Mouse (Mus musculus): ENCODE results near the gene 4930438A08Rik. TPM values are rescaled to one million over a fixed set of nuclear protein-coding genes. Genes with fewer than 3 reads are reported as not detected.

The 4930438A08Rik gene
- polyA plus RNA-seq, 1 experiment from 2014 or later = not detected

GRCm38 (mm10) chr11:58238840-58239791 lies 35.5 kb upstream of the 4930438A08Rik start:
- peak overlapping the region; percentile 92 for H3K4me2 ChIP-seq (ENCODE audit: low read depth, low read length)
- H3K4me3 ChIP-seq (ENCODE audit: low read length) = peak overlapping the region; percentile 48
- H3K4me1 ChIP-seq (ENCODE audit: control insufficient read depth, insufficient read depth, low read length) = no peaks in the 10 kb centered on the region
- WGBS = 3% methylated on average over 37 of the region's 37 CpGs
- no peak overlapping the region for H3K27ac ChIP-seq (ENCODE audit: low read length)
- H3K9ac ChIP-seq (ENCODE audit: low read depth, low read length) = peak overlapping the region; percentile 46; the same call in 1 of the 2 replicates
- H3K9me3 ChIP-seq (ENCODE audit: control insufficient read depth, low read length) = no peaks in the 10 kb centered on the region
- no peaks in the 10 kb centered on the region for H3K36me3 ChIP-seq (ENCODE audit: control insufficient read depth, insufficient read depth, low read length)
- no peaks in the 10 kb centered on the region for H3K27me3 ChIP-seq (replicated peaks; ENCODE audit: control insufficient read depth, insufficient read depth, low read length)
- ATAC-seq = peak; percentile 95

DNA sequence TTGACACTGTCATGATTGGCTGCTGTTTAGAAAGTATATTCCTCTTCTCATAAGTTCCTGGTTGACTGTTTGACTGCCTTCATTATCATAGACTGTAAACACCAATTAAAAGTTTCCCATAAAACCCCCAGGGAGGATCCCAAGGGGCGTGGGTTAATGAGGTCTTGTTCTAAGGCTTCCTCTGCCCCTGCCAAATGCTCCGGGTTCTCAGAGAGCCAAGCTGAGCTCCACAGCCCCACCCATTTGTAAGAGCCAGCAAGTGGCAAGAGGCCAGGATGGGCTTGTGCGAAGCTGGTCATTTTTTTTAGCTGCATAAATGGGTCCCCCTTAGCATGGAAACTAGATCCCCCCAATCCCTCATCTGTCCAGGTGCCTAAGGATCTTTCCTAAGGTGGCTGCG lies 27.3 kb upstream of the 4930438A08Rik start:
- Histone ChIP-seq H3K9ac (ENCODE audit: low read depth, low read length) (no peak overlapping the region), H3K4me2 (ENCODE audit: low read depth, low read length) (no peak overlapping the region), H3K4me3 (ENCODE audit: low read length) (no peak overlapping the region), H3K27me3 (replicated peaks; ENCODE audit: control insufficient read depth, insufficient read depth, low read length) (no peaks in the 10 kb centered on the region), H3K27ac (ENCODE audit: low read length) (no peak overlapping the region), H3K4me1 (ENCODE audit: control insufficient read depth, insufficient read depth, low read length) (no peaks in the 10 kb centered on the region), H3K9me3 (ENCODE audit: control insufficient read depth, low read length) (no peaks in the 10 kb centered on the region), H3K36me3 (ENCODE audit: control insufficient read depth, insufficient read depth, low read length) (no peaks in the 10 kb centered on the region)
- WGBS = 37% methylated on average over 4 of the region's 4 CpGs
- ATAC-seq = no peak

DNA sequence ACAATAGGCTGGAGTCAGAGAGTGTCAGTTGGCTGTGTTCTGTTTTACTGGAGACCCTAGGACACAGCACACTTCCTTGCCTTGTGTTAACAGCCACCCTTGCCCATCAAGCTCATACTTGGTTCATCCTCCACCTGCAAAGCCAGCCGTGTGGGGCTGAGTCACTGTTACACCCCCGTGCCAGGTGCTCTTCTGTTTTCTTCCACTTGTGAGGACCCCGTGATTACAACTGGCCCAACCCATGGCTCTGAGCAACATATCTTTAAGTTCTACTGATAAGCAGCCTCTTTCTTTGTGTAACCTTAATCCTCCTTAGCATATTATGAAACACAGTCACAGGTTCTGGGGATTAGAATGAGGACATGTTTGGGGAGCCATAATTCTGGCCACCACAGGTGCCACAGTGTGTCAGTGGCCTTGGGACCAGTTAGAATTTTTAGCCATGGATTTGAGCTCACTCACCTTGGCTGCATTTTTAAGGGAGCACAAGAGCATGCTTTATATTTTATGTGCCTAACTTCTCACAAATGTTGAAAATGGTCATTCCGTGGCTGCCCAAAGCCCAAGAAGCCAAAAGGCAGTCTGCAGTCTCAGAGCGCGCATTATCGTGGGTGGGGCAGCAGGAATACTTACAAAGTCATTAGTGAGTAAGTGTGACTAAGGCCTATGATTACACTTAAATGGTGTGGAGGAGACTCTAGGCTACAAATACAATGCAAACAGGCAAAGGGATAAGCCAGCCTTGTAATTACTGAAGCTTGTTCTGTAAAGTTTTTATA lies 25.2 kb upstream of the 4930438A08Rik start:
- Histone ChIP-seq H3K27me3 (replicated peaks; ENCODE audit: control insufficient read depth, insufficient read depth, low read length) (no peaks in the 10 kb centered on the region), H3K4me3 (ENCODE audit: low read length) (no peak overlapping the region), H3K4me2 (ENCODE audit: low read depth, low read length) (no peak overlapping the region), H3K4me1 (ENCODE audit: control insufficient read depth, insufficient read depth, low read length) (no peaks in the 10 kb centered on the region), H3K27ac (ENCODE audit: low read length) (no peak overlapping the region), H3K9me3 (ENCODE audit: control insufficient read depth, low read length) (no peaks in the 10 kb centered on the region), H3K36me3 (ENCODE audit: control insufficient read depth, insufficient read depth, low read length) (no peaks in the 10 kb centered on the region), H3K9ac (ENCODE audit: low read depth, low read length) (no peak overlapping the region)
- peak; percentile 38; the same call in 1 of the 2 replicates for ATAC-seq
- 63% methylated on average over 7 of the region's 7 CpGs for WGBS

- H3K27ac ChIP-seq (ENCODE audit: low read length) = no peak overlapping the region
- ATAC-seq = no peak
- no peaks in the 10 kb centered on the region for H3K36me3 ChIP-seq (ENCODE audit: control insufficient read depth, insufficient read depth, low read length)
- H3K4me1 ChIP-seq (ENCODE audit: control insufficient read depth, insufficient read depth, low read length) = no peaks in the 10 kb centered on the region
- H3K9ac ChIP-seq (ENCODE audit: low read depth, low read length) = no peak overlapping the region
- no peak overlapping the region for H3K4me3 ChIP-seq (ENCODE audit: low read length)
- H3K27me3 ChIP-seq (replicated peaks; ENCODE audit: control insufficient read depth, insufficient read depth, low read length) = no peaks in the 10 kb centered on the region
- H3K4me2 ChIP-seq (ENCODE audit: low read depth, low read length) = no peak overlapping the region
- H3K9me3 ChIP-seq (ENCODE audit: control insufficient read depth, low read length) = no peaks in the 10 kb centered on the region
- WGBS = 67% methylated on average over 5 of the region's 5 CpGs
These were observed 24.0 kb upstream of the 4930438A08Rik start for GRCm38 (mm10) chr11:58250550-58250949.

GRCm38 (mm10) chr11:58254411-58254810 lies 20.2 kb upstream of the 4930438A08Rik start:
- WGBS = 88% methylated on average over 3 of the region's 3 CpGs
- Histone ChIP-seq H3K27ac (ENCODE audit: low read length) (no peak overlapping the region), H3K4me3 (ENCODE audit: low read length) (no peak overlapping the region), H3K27me3 (replicated peaks; ENCODE audit: control insufficient read depth, insufficient read depth, low read length) (no peaks in the 10 kb centered on the region), H3K9ac (ENCODE audit: low read depth, low read length) (no peak overlapping the region), H3K4me1 (ENCODE audit: control insufficient read depth, insufficient read depth, low read length) (no peaks in the 10 kb centered on the region), H3K9me3 (ENCODE audit: control insufficient read depth, low read length) (no peaks in the 10 kb centered on the region), H3K4me2 (ENCODE audit: low read depth, low read length) (no peak overlapping the region), H3K36me3 (ENCODE audit: control insufficient read depth, insufficient read depth, low read length) (no peaks in the 10 kb centered on the region)
- no peak for ATAC-seq

DNA sequence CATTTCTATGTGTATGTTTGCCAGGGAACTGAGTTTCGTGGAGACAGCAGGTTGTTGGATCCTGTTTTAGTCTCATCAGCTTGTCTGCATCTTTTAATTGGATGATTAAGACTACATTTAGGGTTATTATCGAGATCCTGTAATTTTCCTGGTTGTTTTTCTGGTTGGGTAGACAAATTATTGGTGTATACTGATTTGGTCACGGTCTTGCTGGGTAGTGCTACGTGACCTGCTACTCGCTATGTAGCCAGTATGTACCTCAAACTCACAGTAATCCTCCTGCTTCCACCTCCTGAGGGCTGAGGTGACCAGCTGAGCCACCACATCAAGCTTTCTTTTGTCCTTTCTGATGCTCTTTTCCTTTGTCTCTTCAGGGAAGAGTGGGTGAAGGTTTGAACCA lies 16.8 kb upstream of the 4930438A08Rik start:
- H3K9me3 ChIP-seq (ENCODE audit: control insufficient read depth, low read length) = no peaks in the 10 kb centered on the region
- H3K27me3 ChIP-seq (replicated peaks; ENCODE audit: control insufficient read depth, insufficient read depth, low read length) = no peaks in the 10 kb centered on the region
- no peak overlapping the region for H3K9ac ChIP-seq (ENCODE audit: low read depth, low read length)
- no peaks in the 10 kb centered on the region for H3K4me1 ChIP-seq (ENCODE audit: control insufficient read depth, insufficient read depth, low read length)
- WGBS = 85% methylated on average over 5 of the region's 5 CpGs
- no peak for ATAC-seq
- H3K36me3 ChIP-seq (ENCODE audit: control insufficient read depth, insufficient read depth, low read length) = no peaks in the 10 kb centered on the region
- no peak overlapping the region for H3K27ac ChIP-seq (ENCODE audit: low read length)
- no peak overlapping the region for H3K4me3 ChIP-seq (ENCODE audit: low read length)
- H3K4me2 ChIP-seq (ENCODE audit: low read depth, low read length) = no peak overlapping the region

- ATAC-seq = no peak
- Histone ChIP-seq H3K9me3 (ENCODE audit: control insufficient read depth, low read length) (no peaks in the 10 kb centered on the region), H3K4me3 (ENCODE audit: low read length) (no peak overlapping the region), H3K36me3 (ENCODE audit: control insufficient read depth, insufficient read depth, low read length) (no peaks in the 10 kb centered on the region), H3K4me2 (ENCODE audit: low read depth, low read length) (no peak overlapping the region), H3K4me1 (ENCODE audit: control insufficient read depth, insufficient read depth, low read length) (no peaks in the 10 kb centered on the region), H3K9ac (ENCODE audit: low read depth, low read length) (no peak overlapping the region), H3K27ac (ENCODE audit: low read length) (no peak overlapping the region), H3K27me3 (replicated peaks; ENCODE audit: control insufficient read depth, insufficient read depth, low read length) (no peaks in the 10 kb centered on the region)
- WGBS = 89% methylated on average over 4 of the region's 4 CpGs
These were observed 14.4 kb upstream of the 4930438A08Rik start for GRCm38 (mm10) chr11:58260156-58260555.

DNA sequence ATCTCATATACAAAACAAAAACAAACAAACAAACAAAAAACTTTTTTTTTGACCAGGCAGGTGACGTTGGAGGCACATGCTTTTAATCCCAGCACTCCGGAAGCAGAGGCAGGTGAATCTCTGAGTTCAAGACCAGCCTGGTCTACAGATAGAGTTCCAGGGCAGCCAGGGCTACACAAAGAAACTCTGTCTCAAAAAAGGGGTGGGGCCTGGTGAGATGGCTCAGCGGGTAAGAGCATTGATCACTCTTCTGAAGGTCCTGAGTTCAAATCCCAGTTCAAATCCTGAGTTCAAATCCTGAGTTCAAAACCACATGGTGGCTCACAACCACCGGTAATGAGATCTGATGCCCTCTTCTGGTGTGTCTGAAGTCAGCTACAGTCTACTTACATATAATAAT lies 12.8 kb upstream of the 4930438A08Rik start:
- Histone ChIP-seq H3K4me2 (ENCODE audit: low read depth, low read length) (no peak overlapping the region), H3K4me3 (ENCODE audit: low read length) (no peak overlapping the region), H3K27me3 (replicated peaks; ENCODE audit: control insufficient read depth, insufficient read depth, low read length) (no peaks in the 10 kb centered on the region), H3K9ac (ENCODE audit: low read depth, low read length) (no peak overlapping the region), H3K4me1 (ENCODE audit: control insufficient read depth, insufficient read depth, low read length) (no peaks in the 10 kb centered on the region), H3K9me3 (ENCODE audit: control insufficient read depth, low read length) (no peaks in the 10 kb centered on the region), H3K36me3 (ENCODE audit: control insufficient read depth, insufficient read depth, low read length) (no peaks in the 10 kb centered on the region), H3K27ac (ENCODE audit: low read length) (no peak overlapping the region)
- ATAC-seq = no peak
- WGBS = 86% methylated on average over 4 of the region's 4 CpGs

- 78% methylated on average over 3 of the region's 3 CpGs for WGBS
- no peaks in the 10 kb centered on the region for H3K27me3 ChIP-seq (replicated peaks; ENCODE audit: control insufficient read depth, insufficient read depth, low read length)
- H3K9ac ChIP-seq (ENCODE audit: low read depth, low read length) = no peak overlapping the region
- H3K4me1 ChIP-seq (ENCODE audit: control insufficient read depth, insufficient read depth, low read length) = no peaks in the 10 kb centered on the region
- H3K27ac ChIP-seq (ENCODE audit: low read length) = no peak overlapping the region
- no peak overlapping the region for H3K4me2 ChIP-seq (ENCODE audit: low read depth, low read length)
- ATAC-seq = no peak
- no peak overlapping the region for H3K4me3 ChIP-seq (ENCODE audit: low read length)
- no peaks in the 10 kb centered on the region for H3K36me3 ChIP-seq (ENCODE audit: control insufficient read depth, insufficient read depth, low read length)
- H3K9me3 ChIP-seq (ENCODE audit: control insufficient read depth, low read length) = no peaks in the 10 kb centered on the region
These were observed 12.3 kb upstream of the 4930438A08Rik start for GRCm38 (mm10) chr11:58262336-58262735.
